Mouse (Mus musculus) MEL (cell line): ENCODE data around the gene Ms4a6d. TPM values are rescaled to one million over a fixed set of nuclear protein-coding genes. Genes with fewer than 3 reads are reported as not detected.
A peak's percentile ranks its signal among the peaks of the same experiment; 100 is the strongest.

ENCODE experiments used
- DNase-seq: peaks from one replicate; pipeline ENCODE4 v3.0.0; 2011; ENCODE audit warnings: low read depth, low spot score
- H3K27ac ChIP-seq: 2 replicates; pipeline ENCODE4 v1.5.1; 2012; ENCODE audit warnings: low read depth, mild to moderate bottlenecking, control low read depth, low read length, moderate library complexity; ENCODE audit not compliant: control insufficient read depth
- H3K27me3 ChIP-seq, 2 experiments: fragments of 150-350 bp in 1 of 2; sonication (generic) in 1 of 2; 2 replicates each; pipeline ENCODE4 v1.6.1; 2012; ENCODE audit warnings: low read length in 2 of 2, mild to moderate bottlenecking in 2 of 2, improper control_type of control experiment in 1 of 2, moderate library complexity in 1 of 2; ENCODE audit not compliant: insufficient read depth in 2 of 2, control insufficient read depth in 1 of 2
- H3K36me3 ChIP-seq, 2 experiments: 2 replicates each; pipeline ENCODE4 v1.6.1; 2012 to 2014; ENCODE audit warnings: low read length in 2 of 2, improper control_type of control experiment in 1 of 2, inconsistent platforms in 1 of 2, mild to moderate bottlenecking in 1 of 2; ENCODE audit not compliant: insufficient read depth in 2 of 2, control insufficient read depth in 1 of 2
- H3K4me1 ChIP-seq, 2 experiments: fragments of 150-350 bp in 1 of 2; sonication (generic) in 1 of 2; 2 replicates each; pipeline ENCODE4 v1.6.1; 2012; ENCODE audit warnings: low read length in 2 of 2, improper control_type of control experiment in 1 of 2, mild to moderate bottlenecking in 1 of 2; ENCODE audit not compliant: insufficient read depth in 2 of 2, control insufficient read depth in 1 of 2
- H3K4me3 ChIP-seq, 2 experiments: fragments of 150-350 bp in 1 of 2; sonication (generic) in 1 of 2; 2 replicates each; pipeline ENCODE4 v1.5.1; 2012; ENCODE audit warnings: low read depth in 2 of 2, low read length in 2 of 2, mild to moderate bottlenecking in 2 of 2, moderate library complexity in 2 of 2, control low read depth in 1 of 2, improper control_type of control experiment in 1 of 2; ENCODE audit not compliant: control insufficient read depth in 1 of 2, insufficient read depth in 1 of 2
- H3K79me2 ChIP-seq: 2 replicates; pipeline ENCODE4 v1.6.1; 2012; ENCODE audit warnings: mild to moderate bottlenecking, low read length, moderate library complexity; ENCODE audit not compliant: control insufficient read depth, poor library complexity, insufficient read depth
- H3K9ac ChIP-seq: 2 replicates; pipeline ENCODE4 v1.6.1; 2012; ENCODE audit warnings: low read depth, mild to moderate bottlenecking, control low read depth, low read length, moderate library complexity; ENCODE audit not compliant: control insufficient read depth, poor library complexity, severe bottlenecking
- H3K9me3 ChIP-seq: fragments of 150-350 bp; sonication (generic); replicated peaks from 2 replicates; pipeline ENCODE4 v1.6.1; 2012; ENCODE audit warnings: mild to moderate bottlenecking, low read length, improper control_type of control experiment, moderate library complexity; ENCODE audit not compliant: insufficient read depth
- BHLHE40 ChIP-seq: IDR thresholded peaks from 2 replicates; pipeline ENCODE4 v1.6.1; 2012; ENCODE audit warnings: low read depth, mild to moderate bottlenecking, inconsistent platforms, low read length, improper control_type of control experiment, borderline replicate concordance
- CHD1 ChIP-seq: IDR thresholded peaks from 2 replicates; pipeline ENCODE4 v1.6.1; 2012; ENCODE audit warnings: low read depth, mild to moderate bottlenecking, inconsistent platforms, low read length, improper control_type of control experiment
- CHD2 ChIP-seq: IDR thresholded peaks from 2 replicates; pipeline ENCODE4 v1.6.1; 2011; ENCODE audit warnings: low read length, improper control_type of control experiment
- EP300 ChIP-seq, 2 experiments: IDR thresholded peaks; 2 replicates each; pipeline ENCODE4 v1.6.1; 2011; ENCODE audit warnings: improper control_type of control experiment in 2 of 2, low read length in 2 of 2, low read depth in 1 of 2, mild to moderate bottlenecking in 1 of 2
- ETS1 ChIP-seq: IDR thresholded peaks from 2 replicates; pipeline ENCODE4 v1.6.1; 2012; ENCODE audit warnings: low read depth, mild to moderate bottlenecking, inconsistent platforms, low read length, improper control_type of control experiment, moderate library complexity
- GATA1 ChIP-seq: IDR thresholded peaks from 2 replicates; pipeline ENCODE4 v1.6.1; 2011; ENCODE audit warnings: low read depth, low read length, improper control_type of control experiment
- MAFK ChIP-seq: IDR thresholded peaks from 2 replicates; pipeline ENCODE4 v1.6.1; 2011; ENCODE audit warnings: low read depth, mild to moderate bottlenecking, low read length, improper control_type of control experiment, borderline replicate concordance
- MAX ChIP-seq: IDR thresholded peaks from 2 replicates; pipeline ENCODE4 v1.6.1; 2011; ENCODE audit warnings: low read length, improper control_type of control experiment
- MAZ ChIP-seq: IDR thresholded peaks from 2 replicates; pipeline ENCODE4 v1.6.1; 2012; ENCODE audit warnings: low read depth, mild to moderate bottlenecking, inconsistent platforms, low read length, improper control_type of control experiment
- MEF2A ChIP-seq: IDR thresholded peaks from 2 replicates; pipeline ENCODE4 v1.6.1; 2014; ENCODE audit warnings: low read depth, mild to moderate bottlenecking, inconsistent platforms, low read length, improper control_type of control experiment; ENCODE audit not compliant: poor library complexity, insufficient replicate concordance, severe bottlenecking; ENCODE audit errors: extremely low read depth
- NRF1 ChIP-seq: IDR thresholded peaks from 2 replicates; pipeline ENCODE4 v1.6.1; 2014; ENCODE audit warnings: low read depth, mild to moderate bottlenecking, inconsistent platforms, low read length, improper control_type of control experiment, moderate library complexity; ENCODE audit not compliant: poor library complexity, insufficient read depth, severe bottlenecking
- POLR2A ChIP-seq, 2 experiments: IDR thresholded peaks; 2 replicates each; pipeline ENCODE4 v1.6.1; 2011 to 2012; ENCODE audit warnings: low read length in 2 of 2, mild to moderate bottlenecking in 2 of 2, control low read depth in 1 of 2, improper control_type of control experiment in 1 of 2, low read depth in 1 of 2, moderate library complexity in 1 of 2; ENCODE audit not compliant: control insufficient read depth in 1 of 2, insufficient read depth in 1 of 2, poor library complexity in 1 of 2
- POLR2AphosphoS5 ChIP-seq: IDR thresholded peaks from 2 replicates; pipeline ENCODE4 v1.6.1; 2012; ENCODE audit warnings: low read depth, borderline replicate concordance, mild to moderate bottlenecking, inconsistent platforms, low read length, moderate library complexity, mixed read lengths
- RAD21 ChIP-seq: IDR thresholded peaks from 2 replicates; pipeline ENCODE4 v1.6.1; 2011; ENCODE audit warnings: mild to moderate bottlenecking, low read depth, low read length, improper control_type of control experiment
- RCOR1 ChIP-seq: IDR thresholded peaks from 2 replicates; pipeline ENCODE4 v1.6.1; 2012; ENCODE audit warnings: low read depth, mild to moderate bottlenecking, inconsistent platforms, low read length, improper control_type of control experiment
- SMC3 ChIP-seq: IDR thresholded peaks from 2 replicates; pipeline ENCODE4 v1.6.1; 2011; ENCODE audit warnings: low read depth, low read length, improper control_type of control experiment
- TCF12 ChIP-seq: IDR thresholded peaks from 2 replicates; pipeline ENCODE4 v1.6.1; 2014; ENCODE audit warnings: low read depth, mild to moderate bottlenecking, inconsistent platforms, low read length, improper control_type of control experiment, moderate library complexity
- ZC3H11A ChIP-seq: IDR thresholded peaks from 2 replicates; pipeline ENCODE4 v1.6.1; 2012; ENCODE audit warnings: low read depth, mild to moderate bottlenecking, inconsistent platforms, low read length, improper control_type of control experiment
- ZMIZ1 ChIP-seq: IDR thresholded peaks from 2 replicates; pipeline ENCODE4 v1.6.1; 2012; ENCODE audit warnings: low read depth, mild to moderate bottlenecking, inconsistent platforms, low read length, improper control_type of control experiment, moderate library complexity
- ZNF384 ChIP-seq: IDR thresholded peaks from 2 replicates; pipeline ENCODE4 v1.6.1; 2012; ENCODE audit warnings: low read depth, mild to moderate bottlenecking, inconsistent platforms, low read length, improper control_type of control experiment
- polyA plus RNA-seq, 2 experiments: library from polyadenylated mRNA; stranded (reverse) in 1 of 2; unstranded in 1 of 2; fragments of >175 nt in 1 of 2; fragments of >200 nt in 1 of 2; gene quantifications; 2 replicates each; pipeline versions ENCODE4 v1.2.1 to v1.2.4; 2012; ENCODE audit warnings: low replicate concordance in 2 of 2, low read depth in 1 of 2; ENCODE audit not compliant: insufficient read length in 2 of 2, insufficient read depth in 1 of 2, missing spikeins in 1 of 2
- total RNA-seq: library from RNA; depleted of rRNA; stranded (reverse); fragments of 300-350 nt; gene quantifications from 2 replicates; pipeline ENCODE4 v1.2.3, GENCODE M21; 2012

The Ms4a6d gene
- total and polyA plus RNA-seq, 3 experiments, result not detected

- no peak for TF ChIP-seq ZC3H11A
- peak; percentile 88 for TF ChIP-seq MAFK
- 0 out of 2 replicates have a peak, but pooled peaks have one; percentile 38 for TF ChIP-seq ZNF384
- TF ChIP-seq RCOR1, result peak; percentile 85
- peak; percentile 66; the same call in 1 of the 2 replicates for TF ChIP-seq MEF2A
- TF ChIP-seq CHD2, result 0 out of 2 replicates have a peak, but pooled peaks have one; percentile 47
- no peak for TF ChIP-seq NRF1
- no peak for TF ChIP-seq SMC3
- TF ChIP-seq EP300 (IDR thresholded peaks at IDR 0.05; ENCODE audit: low read depth in 1 of 2, low read length in 2 of 2), result peak; percentile 98 to 100
- peak; percentile 99 for TF ChIP-seq GATA1
- TF ChIP-seq MAX, result peak; percentile 53; the same call in 1 of the 2 replicates
- TF ChIP-seq ZMIZ1, result peak; percentile 54; the same call in 1 of the 2 replicates
- TF ChIP-seq MAZ, result no peak
- TF ChIP-seq POLR2AphosphoS5, result no peak
Measured at GRCm38 (mm10) chr19:11613084-11613483, 8.4 kb upstream of the Ms4a6d start (continued).

- no peak for DNase-seq
- H3K27ac ChIP-seq, result peak overlapping the region; percentile 73
- no peaks in the 10 kb centered on the region for H3K79me2 ChIP-seq
- H3K9ac ChIP-seq, result no peak overlapping the region
- H3K27me3 ChIP-seq, result no peaks in the 10 kb centered on the region
- no peak overlapping the region for H3K4me3 ChIP-seq
- H3K36me3 ChIP-seq, result peaks cover 0 to 34% of the 10 kb centered on the region in 2 experiments; a peak in 2 of 4 replicates
- TF ChIP-seq GATA1 (peak; percentile 82), TCF12 (peak; percentile 58; the same call in 1 of the 2 replicates), POLR2A (IDR thresholded peaks at IDR 0.05; ENCODE audit: control insufficient read depth in 1 of 2, insufficient read depth in 1 of 2, low read depth in 1 of 2, low read length in 2 of 2, poor library complexity in 1 of 2) (no peak), CHD1 (no peak), EP300 (IDR thresholded peaks at IDR 0.05; ENCODE audit: low read depth in 1 of 2, low read length in 2 of 2) (peak; percentile 38 to 62; a peak in 2 of 4 replicates), RAD21 (no peak), MAZ (no peak), BHLHE40 (no peak), ETS1 (peak; percentile 43; the same call in 1 of the 2 replicates), ZMIZ1 (no peak), RCOR1 (0 out of 2 replicates have a peak, but pooled peaks have one; percentile 34)
- H3K4me1 ChIP-seq, result peaks cover 25 to 26% of the 10 kb centered on the region in 2 experiments
- no peaks in the 10 kb centered on the region for H3K9me3 ChIP-seq
Measured at GRCm38 (mm10) chr19:11612293-11612692, 7.6 kb upstream of the Ms4a6d start.
